Mouse (Mus musculus) A20 (cell line): ENCODE results near the gene Olfr961.

Source experiments
- DNase-seq: peaks from one replicate; pipeline ENCODE4 v3.0.0-alpha.2; 2011; ENCODE audit warnings: low read depth, low spot score

The Olfr961 gene

DNA sequence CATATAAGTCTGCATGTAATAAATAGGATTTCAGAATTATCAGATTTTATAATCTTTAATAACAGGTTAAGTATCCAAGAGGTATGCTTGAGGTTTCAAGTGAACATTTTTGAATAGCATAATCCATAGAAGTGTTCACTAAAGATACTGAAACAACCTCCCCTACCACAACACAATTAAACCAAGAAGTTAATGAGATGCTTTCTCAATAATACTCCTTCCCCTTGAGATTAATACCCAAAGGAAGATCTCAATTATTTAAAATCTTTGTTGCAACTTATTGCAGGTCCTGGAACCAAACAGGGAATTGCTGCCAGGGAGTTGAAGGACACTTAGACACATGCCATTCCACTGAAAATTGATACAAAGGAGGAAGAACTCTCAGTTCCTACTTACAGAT is at the start of gene Olfr961:
Olfr961 (plus strand) TSS at position 301 of the 400 bp plus-strand sequence.
- no peak for DNase-seq

DNA sequence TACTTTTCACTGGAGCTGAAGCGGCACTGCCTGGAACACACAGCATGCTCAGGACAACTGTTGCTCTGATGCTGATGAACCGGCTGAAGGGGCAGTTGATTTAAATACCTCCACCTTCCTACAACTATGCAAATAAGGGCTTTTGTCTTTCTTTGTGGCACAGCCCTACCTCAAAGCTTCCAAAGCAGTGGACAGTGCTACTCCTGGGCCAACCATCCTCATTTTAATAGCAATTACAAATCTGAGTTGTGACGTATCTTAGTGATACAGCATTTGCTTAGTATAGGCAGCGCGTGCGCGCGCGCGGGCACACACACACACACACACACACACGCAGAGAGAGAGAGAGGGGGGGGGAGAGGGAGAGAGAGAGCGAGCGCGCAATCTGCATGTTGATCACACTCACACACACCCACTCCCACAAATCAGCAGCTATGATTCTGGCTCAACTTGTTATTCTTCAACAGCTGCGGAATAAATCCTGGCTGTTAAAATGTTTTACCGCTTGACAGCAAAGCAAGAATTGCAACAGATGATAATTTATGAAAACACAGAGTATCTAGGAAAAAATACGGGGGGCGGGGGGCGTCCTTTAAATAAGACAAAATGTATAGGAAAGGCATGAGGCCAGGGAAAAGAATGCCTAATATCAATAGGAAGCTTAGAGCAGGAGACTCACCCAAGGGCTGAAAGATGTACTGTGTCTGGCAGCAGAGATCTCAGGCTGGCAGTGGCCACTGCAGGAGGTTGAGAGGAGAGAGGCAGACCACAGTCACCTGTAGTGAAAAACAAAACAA is 42.2 kb upstream of the Olfr961 start:
- DNase-seq, result no peak

DNA sequence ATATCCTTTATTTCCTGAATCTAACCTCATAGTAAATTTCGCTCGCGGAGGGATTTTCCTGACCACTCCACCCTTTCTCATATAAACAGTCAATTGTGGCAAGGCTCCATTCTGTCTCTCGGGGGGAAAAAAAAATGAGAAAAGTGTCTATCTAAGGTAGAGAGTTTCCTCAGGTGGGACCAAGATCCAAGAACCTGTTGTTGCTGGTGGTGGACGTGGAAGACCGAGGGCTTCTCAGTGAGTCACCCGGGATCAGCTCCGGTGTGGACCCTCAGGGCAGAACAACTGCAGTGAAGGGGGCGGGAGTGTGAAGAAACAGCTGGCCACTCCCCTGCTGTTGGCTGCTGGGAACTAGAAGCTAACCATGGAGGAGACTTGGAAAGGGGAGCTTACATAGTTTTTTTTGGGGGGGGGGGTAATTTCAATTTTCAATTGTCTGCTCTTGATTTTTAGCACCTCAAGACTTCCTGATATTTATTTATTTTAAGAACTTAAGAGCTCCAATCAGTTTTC is 41.5 kb upstream of the Olfr961 start:
- no peak for DNase-seq

DNA sequence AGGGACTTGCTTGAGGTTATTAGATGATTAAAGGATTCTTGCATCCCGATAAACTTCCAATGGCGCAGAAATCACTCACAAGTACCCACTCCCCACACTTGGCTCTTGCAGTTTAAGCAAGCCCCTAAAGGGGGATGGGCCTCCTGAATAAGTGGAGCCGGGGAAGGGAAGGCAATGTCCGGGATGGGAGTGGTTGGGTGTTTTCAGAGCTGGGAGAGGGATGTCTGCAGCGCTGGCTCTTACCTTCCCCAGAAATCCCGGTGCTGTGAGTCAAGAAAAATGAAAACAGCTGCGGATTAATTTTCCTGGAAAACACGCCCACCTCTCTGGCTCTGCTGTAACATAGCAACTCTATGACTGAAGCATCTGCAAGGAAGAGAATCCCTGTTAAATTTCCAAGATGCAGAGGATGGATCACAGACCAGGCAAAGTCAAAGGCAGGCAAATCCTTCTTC is 40.9 kb upstream of the Olfr961 start, which contains the start of gene AW551984:
AW551984 (minus strand) TSS at position 405 of the 455 bp plus-strand sequence.
- DNase-seq, result no peak

DNA sequence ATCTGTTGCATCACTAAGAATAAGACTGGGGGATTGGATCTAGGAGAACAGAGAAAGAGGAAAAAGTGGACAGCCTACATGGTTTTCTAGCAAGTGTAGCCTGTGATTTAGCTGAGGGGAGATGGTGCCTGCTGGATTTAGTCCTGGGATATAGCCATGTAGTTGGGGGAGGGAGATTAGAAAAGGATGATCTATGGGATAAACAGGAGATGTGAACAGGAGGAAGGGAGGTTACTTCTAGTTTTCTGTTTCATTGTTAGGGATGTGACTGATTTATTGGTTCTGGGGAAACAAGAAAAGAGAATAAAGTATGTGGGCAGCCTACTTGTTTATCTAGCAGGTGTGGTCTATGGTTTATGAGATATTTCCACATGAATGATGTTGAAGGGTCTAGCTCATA is 36.4 kb upstream of the Olfr961 start:
- no peak for DNase-seq

DNA sequence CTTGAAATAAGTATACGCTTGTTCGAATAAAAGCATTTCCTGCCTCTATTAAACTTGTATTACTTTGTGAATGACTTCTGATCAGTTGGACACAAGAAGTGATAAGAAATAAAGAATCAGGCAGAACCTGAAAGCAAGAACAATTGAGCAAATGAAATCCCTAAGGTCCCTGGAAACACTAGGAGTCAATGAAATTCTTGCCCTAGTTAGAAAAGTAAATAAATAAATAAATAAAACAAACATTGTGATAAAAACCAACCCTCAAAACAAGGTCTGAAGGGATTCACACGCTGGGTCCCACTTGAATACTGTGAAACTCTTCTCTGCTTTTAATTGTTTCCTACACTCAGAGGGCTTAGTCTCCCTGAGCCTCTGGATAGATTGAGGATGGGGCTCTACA is 34.5 kb upstream of the Olfr961 start, which contains the start of gene Olfr148:
Olfr148 (plus strand) TSS at position 301 of the 400 bp plus-strand sequence.
- DNase-seq, result no peak

DNA sequence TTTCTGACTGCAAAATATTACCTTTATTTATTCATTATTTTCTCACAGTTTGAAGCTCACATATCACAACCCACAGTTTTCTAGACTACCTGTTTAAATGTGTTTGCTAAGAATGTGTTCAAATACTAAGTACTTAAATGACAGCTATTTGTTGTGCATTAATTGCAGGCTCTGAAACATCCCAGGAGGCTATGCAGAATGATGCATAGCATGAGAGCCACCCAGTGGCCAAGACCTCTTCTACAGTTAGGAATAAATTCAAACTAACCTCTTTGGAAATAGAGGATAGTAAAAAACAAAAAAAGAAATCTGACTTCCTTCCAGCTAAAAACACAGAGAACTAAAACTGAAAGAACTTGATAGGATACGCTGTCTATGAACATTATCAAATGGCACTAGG is 32.9 kb upstream of the Olfr961 start:
- DNase-seq, result no peak

DNA sequence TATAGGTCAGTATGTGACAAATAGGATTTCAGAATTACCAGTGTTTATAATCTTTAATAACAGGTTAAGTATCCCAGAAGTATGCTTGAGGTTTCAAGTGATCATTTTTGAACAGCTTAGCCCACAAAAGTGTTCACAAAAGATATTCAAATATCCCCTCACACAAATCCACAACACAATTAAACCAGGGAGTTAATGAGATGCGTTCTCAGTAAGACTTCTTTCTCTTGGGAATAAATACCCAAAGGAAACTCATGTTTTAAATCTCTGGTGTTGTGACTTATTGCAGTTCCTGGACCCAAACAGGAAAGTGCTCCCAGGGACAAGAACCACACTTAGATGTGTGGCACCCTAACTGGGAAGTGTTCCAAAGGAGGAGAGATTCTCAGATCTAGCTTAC is 23.8 kb upstream of the Olfr961 start, which contains the start of gene Olfr960:
Olfr960 (plus strand) TSS at position 301 of the 400 bp plus-strand sequence.
- DNase-seq, result no peak

DNA sequence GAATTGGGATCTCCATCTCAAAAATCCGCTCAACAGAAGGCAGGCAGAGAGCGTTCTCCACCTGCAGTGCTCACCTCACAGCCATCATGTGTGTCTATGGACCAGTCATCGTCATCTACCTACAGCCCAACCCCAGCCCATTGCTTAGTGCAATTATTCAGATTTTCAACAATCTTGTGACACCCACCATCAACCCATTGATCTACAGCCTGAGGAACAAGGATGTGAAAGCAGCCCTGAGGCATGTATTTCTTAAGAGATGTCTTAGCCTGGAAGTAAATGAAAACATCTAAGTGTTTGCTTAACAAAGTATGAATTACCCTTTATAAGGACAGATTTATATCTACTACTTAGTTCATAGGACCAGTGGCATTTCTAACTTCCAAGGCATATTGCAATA is 21.1 kb upstream of the Olfr961 start:
- DNase-seq, result no peak

DNA sequence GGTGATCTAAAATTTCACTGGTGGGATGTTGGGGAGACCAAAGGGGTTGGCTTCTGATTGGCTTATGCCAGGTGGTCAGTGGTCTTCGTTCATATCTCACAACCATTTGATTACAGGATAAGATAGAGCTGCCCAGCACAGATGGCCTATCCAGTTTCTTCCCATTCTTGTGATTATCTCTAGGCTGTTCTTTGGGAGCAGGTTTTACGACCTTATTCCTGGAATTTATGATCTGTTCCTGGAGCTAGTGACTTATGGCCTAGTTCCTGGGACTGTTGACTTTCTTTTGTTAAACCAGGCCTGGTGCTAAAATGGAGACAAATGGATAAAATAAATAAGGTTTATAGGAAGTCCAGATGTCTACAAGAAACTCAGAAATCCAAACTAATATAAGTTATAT is 20.2 kb upstream of the Olfr961 start:
- DNase-seq, result no peak

DNA sequence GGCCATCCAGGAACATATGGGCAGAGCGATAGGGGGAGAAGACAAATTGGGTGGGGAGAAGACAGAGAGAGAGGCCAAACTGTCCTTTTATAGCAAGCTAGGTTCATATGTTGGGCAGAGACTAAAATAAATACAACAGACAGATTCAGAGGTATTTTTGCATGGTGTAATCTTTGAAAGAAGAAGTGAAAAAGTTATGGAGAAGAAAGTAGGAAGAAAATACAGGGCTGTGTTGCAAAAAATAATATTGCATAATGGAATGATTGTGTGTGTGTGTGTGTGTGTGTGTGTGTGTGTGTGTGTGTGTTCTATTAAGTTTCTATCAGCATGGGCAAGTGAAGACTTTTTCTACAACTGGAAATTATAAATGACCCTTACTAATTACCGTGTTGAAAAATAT is 15.8 kb upstream of the Olfr961 start:
- no peak for DNase-seq

DNA sequence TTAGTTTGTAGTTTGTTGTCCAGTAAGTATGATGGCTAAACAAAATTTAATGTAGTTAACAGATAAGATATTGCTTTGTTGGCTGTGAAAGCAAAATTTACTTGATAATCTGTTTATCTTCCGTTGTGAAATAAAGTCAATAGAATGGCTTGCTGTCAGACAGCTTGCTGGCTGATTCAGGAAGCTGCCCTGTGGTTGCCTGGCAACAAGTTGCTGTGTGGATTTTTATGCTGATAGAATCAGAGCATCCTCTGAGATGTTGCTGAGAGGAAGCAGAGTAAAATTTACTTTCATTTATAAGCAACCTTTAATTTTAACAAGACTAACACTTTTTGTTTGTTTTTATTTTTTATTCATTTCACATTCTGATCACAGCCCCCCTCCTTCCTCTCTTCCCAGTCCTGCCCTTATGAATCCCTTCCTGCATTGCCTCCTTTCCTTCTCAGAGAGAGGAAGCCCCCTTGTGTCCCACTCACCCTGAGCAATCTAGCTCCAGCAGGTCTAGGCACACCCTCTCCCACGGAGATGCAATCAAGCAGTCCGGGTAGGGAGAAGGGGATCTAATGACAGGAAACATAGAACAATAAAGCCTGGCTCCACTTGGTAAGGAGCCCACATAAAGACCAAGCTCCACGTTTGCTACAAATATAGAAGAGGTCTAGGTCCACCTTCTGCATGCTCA is 10.8 kb upstream of the Olfr961 start:
- DNase-seq, result no peak

DNA sequence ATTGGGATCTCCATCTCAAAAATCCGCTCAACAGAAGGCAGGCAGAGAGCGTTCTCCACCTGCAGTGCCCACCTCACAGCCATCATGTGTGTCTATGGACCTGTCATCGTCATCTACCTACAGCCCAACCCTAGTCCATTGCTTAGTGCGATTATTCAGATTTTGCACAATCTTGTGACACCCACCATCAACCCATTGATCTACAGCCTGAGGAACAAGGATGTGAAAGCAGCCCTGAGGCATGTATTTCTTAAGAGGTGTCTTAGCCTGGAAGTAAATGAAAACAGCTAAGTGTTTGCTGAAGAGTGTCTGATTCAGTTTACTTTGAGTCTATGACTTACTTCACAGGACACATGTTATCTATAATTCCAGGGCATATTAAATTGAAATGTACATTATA is 2.5 kb downstream of the Olfr961 start:
- no peak for DNase-seq

DNA sequence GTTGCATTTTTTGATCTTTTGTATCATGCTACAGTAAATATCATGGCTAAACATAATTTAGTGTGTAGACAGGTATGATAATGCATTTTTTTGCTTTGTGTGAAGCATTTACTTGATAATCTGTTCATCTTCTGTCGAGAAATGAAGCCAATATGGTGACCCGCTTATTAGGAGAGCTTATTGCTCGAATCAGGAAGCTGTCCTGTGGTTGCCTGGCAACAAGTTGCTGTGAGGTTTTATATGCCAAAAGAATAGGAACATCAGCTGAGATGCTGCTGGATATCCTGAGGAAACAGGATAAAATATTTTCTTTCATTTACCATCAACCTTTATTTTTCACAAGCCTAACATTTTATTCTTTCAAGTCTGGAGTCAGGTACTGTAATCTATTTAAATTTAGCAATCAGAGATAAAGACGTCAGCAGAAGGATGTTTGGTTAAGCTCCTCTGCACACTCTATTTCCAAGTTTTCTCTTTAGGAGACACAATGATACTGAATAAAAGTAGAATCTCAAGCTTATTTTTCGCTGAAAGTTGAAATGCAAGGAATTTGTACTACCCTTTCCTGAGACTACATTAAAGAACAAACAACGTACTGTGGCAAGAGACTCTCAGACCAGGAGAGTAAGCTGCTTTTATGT is 10.0 kb downstream of the Olfr961 start:
- DNase-seq, result no peak

DNA sequence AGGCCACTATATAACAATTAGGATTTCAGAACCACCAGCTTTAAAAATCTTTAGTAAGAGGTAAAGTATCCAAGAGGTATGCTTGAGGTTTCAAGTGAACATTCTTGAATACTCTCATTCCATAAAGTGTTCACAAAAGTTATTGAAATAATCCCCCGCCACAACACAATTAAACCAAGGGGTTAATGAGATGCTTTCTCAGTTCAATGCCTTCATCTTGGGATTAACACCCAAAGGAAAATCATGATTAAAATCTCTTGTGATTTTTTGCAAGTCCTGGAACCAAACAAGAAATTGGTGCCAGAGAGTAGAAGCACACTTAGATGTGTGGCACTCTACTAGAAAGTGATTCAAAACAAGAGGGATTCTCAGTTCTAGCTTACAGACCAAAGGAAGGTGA is 22.0 kb downstream of the Olfr961 start, which contains the start of gene Olfr963:
Olfr963 (plus strand) TSS at position 301 of the 400 bp plus-strand sequence.
- no peak for DNase-seq

DNA sequence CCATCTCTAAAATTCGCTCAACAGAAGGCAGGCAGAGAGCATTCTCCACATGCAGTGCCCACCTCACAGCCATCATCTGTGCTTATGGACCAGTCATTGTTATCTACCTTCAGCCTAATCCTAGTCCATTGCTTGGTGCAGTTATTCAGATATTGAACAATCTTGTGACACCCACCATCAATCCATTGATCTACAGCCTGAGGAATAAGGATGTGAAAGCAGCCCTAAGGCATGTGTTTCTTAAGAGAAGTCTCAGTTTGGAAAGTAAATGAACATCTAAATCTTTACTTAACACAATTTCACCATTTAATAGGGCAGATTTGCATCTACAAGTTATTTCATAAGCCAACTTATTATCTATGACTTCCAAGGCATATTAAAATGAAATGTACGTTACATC is 24.8 kb downstream of the Olfr961 start:
- no peak for DNase-seq

DNA sequence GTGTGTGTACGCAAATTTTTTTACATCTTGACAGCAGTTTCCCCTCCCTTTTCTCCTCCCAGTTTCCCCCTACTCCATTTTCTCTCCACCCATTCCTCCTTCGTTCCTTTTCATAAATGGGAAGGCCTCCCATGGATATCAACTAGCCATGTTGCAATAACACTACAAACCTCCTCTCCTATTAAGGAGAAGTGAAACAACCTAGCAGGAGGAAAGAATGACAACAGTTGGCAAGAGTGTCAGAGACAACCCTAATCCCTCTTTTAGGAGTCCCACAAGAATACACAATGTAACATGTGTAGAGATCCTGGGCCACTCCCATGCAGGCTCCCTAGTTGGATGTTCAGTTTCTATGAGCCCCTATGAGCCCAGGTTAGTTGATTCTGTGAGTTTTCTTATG is 29.9 kb downstream of the Olfr961 start:
- no peak for DNase-seq

DNA sequence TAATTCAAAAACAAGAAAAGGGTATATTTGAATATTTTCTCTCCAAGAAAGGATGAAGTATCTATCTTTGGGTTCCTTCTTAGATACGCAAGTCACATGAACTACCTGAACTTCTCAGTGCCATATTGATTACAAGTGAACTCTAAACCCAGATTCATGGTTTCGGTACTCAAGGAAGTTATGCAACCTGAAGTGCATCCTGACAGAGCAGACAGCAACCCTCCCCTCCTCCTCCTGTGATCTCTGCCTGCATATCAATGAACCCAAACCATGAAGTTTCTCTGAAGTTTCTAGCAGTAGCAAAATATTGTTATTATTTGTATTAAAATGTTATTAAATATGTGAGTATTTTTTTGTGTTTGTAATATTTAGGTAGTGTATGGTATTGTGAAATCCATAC is 33.7 kb downstream of the Olfr961 start:
- DNase-seq, result no peak

DNA sequence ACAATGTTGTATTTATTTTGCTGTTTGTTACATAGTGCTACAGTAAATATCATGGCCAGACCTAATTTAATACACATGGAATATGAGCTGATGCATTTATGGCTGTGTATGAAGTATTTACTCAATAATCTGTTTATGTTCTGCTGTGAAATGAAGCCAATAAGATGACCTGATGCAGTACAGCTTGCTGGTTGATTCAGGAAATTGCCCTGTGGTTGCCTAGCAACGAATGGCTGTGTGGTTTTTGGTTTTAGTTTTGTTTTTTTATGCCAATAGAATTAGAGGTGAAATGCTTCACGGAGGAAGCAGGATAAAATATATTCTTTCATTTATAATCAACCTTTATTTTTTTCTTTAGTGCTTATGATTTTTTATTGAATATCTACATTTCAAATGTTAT is 34.4 kb downstream of the Olfr961 start:
- DNase-seq, result no peak
